Mouse (Mus musculus) ES-E14 (cell line): ENCODE measurements around the gene Nps.

Experiments
- CHD2 ChIP-seq: IDR thresholded peaks from 2 replicates; pipeline ENCODE4 v1.6.1; 2014; ENCODE audit warnings: mild to moderate bottlenecking, low read depth, low read length, inconsistent platforms
- HCFC1 ChIP-seq: IDR thresholded peaks from 2 replicates; pipeline ENCODE4 v1.6.1; 2012; ENCODE audit warnings: low read length, inconsistent platforms, borderline replicate concordance; ENCODE audit not compliant: insufficient read depth

DNA sequence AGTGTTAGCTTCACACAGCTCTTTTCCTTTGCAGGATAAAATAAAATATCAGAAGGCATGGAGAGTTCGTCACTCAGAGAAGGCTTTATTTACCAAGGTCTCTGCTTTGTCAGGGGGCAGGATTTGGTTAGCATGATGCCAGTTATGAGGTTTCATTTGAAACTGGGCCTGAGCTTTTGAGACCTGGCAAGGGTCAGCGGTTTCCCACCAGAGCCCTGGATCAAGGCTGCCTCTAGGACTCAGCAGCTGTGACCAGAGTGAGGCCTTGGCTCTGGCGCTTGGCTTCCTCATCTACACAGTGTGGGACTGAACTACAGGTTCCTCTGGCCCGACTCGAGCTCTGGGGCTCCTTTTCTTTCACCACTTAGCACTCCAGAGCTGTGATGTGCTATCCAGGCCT lies 12.5 kb downstream of the Nps start:
- TF ChIP-seq HCFC1 (no peak), CHD2 (no peak)
